Mouse (Mus musculus) liver, embryonic 16.5 days (tissue): ENCODE data around the gene Pdyn. TPM values are rescaled to one million over a fixed set of nuclear protein-coding genes. Genes with fewer than 3 reads are reported as not detected.

ENCODE experiments used
- ATAC-seq: fragments of 200-750 bp; cut with Nextera tagmentation; 2 replicates; pipeline ENCODE4 v1.8.0; 2017; ENCODE audit warnings: low read depth, mild to moderate bottlenecking, moderate number of reproducible peaks, moderate library complexity
- H3K27ac ChIP-seq: fragments of 300-500 bp; sonication (generic); 2 replicates; pipeline ENCODE4 v1.5.1; 2014; ENCODE audit warnings: mild to moderate bottlenecking, low read length
- H3K27me3 ChIP-seq: fragments of 300-500 bp; sonication (generic); 2 replicates; pipeline ENCODE4 v1.6.1; 2014; ENCODE audit warnings: low read depth, low read length, mixed read lengths; ENCODE audit not compliant: control insufficient read depth, insufficient read depth
- H3K36me3 ChIP-seq: fragments of 300-500 bp; sonication (generic); 2 replicates; pipeline ENCODE4 v1.6.1; 2014; ENCODE audit warnings: mild to moderate bottlenecking; ENCODE audit not compliant: control insufficient read depth, insufficient read depth
- H3K4me1 ChIP-seq: fragments of 300-500 bp; sonication (generic); 2 replicates; pipeline ENCODE4 v1.6.1; 2014; ENCODE audit warnings: low read depth, low read length, mixed read lengths; ENCODE audit not compliant: control insufficient read depth
- H3K4me2 ChIP-seq: fragments of 300-500 bp; sonication (generic); 2 replicates; pipeline ENCODE4 v1.6.1; 2014; ENCODE audit warnings: low read depth, low read length, mixed read lengths
- H3K4me3 ChIP-seq: fragments of 300-500 bp; sonication (generic); 2 replicates; pipeline ENCODE4 v1.5.1; 2014; ENCODE audit warnings: low read depth, mild to moderate bottlenecking, low read length
- H3K9ac ChIP-seq: fragments of 300-500 bp; sonication (generic); 2 replicates; pipeline ENCODE4 v1.6.1; 2014; ENCODE audit warnings: low read depth, low read length
- H3K9me3 ChIP-seq: fragments of 300-500 bp; sonication (generic); replicated peaks from 2 replicates; pipeline ENCODE4 v1.6.1; 2016; ENCODE audit warnings: low read length; ENCODE audit not compliant: control insufficient read depth
- WGBS: fragments of 180-500 bp; shearing (Covaris S2); extraction: QIAGEN DNeasy Blood & Tissue Kit; methylation state at CpG from one replicate; pipeline ENCODE4 v1.1.7; 2014; ENCODE audit not compliant: insufficient replicate concordance; 5-methylcytosine and 5-hydroxymethylcytosine counted together
- polyA plus RNA-seq: library from polyadenylated mRNA; unstranded; fragments of >200 nt; fragmentation: Nextera tagmentation; extraction: Ambion mirVana; gene quantifications from 2 replicates; pipeline ENCODE4 v1.2.1, GENCODE M21; 2015

Gene Pdyn
- polyA plus RNA-seq, 1 experiment from 2014 or later: not detected

DNA sequence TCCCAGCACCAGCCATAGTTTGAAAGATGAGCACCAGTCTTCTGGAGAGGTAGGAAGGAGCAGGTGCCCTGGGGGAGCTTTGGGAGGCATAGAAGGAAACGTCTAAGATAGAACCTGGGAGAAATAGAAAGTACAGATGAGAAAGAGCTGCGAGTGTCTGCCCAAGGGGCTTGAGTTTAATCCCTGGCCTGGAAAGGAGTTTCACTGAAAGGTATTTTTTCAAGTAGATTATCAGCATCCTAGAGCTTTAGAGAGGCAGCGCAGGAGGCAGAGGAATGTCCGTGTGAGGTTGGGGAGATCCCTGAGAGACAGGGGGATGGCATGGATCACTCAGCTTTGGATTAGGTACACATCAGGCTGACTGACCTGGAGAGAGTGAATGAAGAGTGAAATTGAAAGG lies 27.7 kb downstream of the Pdyn start:
- H3K27me3 ChIP-seq: no peaks in the 10 kb centered on the region
- no peak overlapping the region for H3K4me3 ChIP-seq
- WGBS: 56% methylated on average over 4 of the region's 4 CpGs
- no peak overlapping the region for H3K27ac ChIP-seq
- no peaks in the 10 kb centered on the region for H3K9me3 ChIP-seq
- H3K4me1 ChIP-seq: no peaks in the 10 kb centered on the region
- no peak for ATAC-seq
- H3K36me3 ChIP-seq: no peaks in the 10 kb centered on the region
- no peak overlapping the region for H3K9ac ChIP-seq
- no peak overlapping the region for H3K4me2 ChIP-seq

DNA sequence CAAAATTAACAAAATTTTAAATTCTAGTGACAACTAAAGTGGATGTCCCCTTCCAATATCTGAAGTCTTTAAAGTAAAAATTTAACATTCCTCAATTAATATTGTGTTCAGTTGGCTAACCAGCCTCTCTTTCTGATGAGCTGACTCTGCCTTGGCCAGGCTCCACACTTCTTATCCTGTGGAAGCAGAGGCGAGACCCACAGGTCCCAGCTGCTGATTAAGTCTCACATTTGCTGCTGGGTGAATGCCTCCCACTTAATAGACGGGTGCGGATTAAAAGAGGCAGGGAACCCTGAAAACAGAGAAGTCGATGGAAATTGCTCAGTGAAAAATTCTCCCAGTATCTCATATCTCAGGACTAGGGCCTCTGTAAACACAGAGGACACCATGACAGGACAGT lies 37.2 kb downstream of the Pdyn start:
- H3K36me3 ChIP-seq: no peaks in the 10 kb centered on the region
- 51% methylated on average over 4 of the region's 4 CpGs for WGBS
- H3K4me2 ChIP-seq: no peak overlapping the region
- ATAC-seq: no peak
- H3K4me1 ChIP-seq: no peaks in the 10 kb centered on the region
- no peak overlapping the region for H3K27ac ChIP-seq
- no peaks in the 10 kb centered on the region for H3K9me3 ChIP-seq
- no peaks in the 10 kb centered on the region for H3K27me3 ChIP-seq
- no peak overlapping the region for H3K9ac ChIP-seq
- no peak overlapping the region for H3K4me3 ChIP-seq

DNA sequence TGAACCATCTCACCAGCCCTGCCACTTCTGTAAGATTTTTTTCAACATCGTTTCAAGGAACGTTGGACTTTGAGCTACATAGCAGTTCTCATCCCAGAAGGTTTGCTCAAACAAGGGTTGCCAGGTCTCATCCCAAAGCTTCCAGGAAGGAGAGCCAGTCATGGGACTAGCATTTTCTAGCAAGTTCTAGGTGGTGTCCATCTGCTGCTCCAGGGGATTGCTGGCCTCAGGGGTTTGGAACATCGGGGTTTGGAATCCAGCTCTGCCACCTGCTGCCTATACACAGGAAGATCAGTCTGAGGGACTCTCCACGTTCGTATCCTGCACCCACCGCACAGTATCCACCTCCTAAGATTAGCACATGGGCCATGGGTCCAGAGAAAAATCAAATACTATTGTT lies 39.6 kb downstream of the Pdyn start:
- Histone ChIP-seq H3K27ac (no peak overlapping the region), H3K4me1 (no peaks in the 10 kb centered on the region), H3K27me3 (no peaks in the 10 kb centered on the region), H3K4me3 (no peak overlapping the region), H3K9me3 (no peaks in the 10 kb centered on the region), H3K4me2 (no peak overlapping the region), H3K9ac (no peak overlapping the region), H3K36me3 (no peaks in the 10 kb centered on the region)
- WGBS: 53% methylated on average over 6 of the region's 6 CpGs
- no peak for ATAC-seq

DNA sequence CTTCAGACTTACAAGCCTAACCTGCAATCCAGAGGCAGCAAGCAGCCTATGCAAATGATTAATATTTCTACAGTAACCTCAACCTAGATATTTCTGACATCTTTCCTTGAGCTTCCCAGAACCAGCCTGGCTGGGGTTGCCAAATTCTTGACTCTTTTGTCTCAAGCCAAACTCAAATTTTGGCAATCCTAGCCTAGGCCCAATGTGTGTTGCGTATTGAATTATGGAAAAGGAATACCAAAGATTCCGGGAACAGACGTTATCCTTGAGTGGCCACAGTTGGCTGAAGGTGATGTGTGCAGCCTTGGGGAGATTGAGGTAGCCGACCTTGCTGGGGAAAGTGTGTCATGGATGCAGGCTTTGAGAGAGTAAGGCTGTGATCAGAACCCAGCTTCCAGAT lies 40.8 kb downstream of the Pdyn start:
- no peaks in the 10 kb centered on the region for H3K27me3 ChIP-seq
- no peak overlapping the region for H3K4me2 ChIP-seq
- H3K27ac ChIP-seq: no peak overlapping the region
- WGBS: 64% methylated on average over 4 of the region's 4 CpGs
- no peaks in the 10 kb centered on the region for H3K4me1 ChIP-seq
- no peaks in the 10 kb centered on the region for H3K9me3 ChIP-seq
- no peak overlapping the region for H3K4me3 ChIP-seq
- no peaks in the 10 kb centered on the region for H3K36me3 ChIP-seq
- H3K9ac ChIP-seq: no peak overlapping the region
- no peak for ATAC-seq

DNA sequence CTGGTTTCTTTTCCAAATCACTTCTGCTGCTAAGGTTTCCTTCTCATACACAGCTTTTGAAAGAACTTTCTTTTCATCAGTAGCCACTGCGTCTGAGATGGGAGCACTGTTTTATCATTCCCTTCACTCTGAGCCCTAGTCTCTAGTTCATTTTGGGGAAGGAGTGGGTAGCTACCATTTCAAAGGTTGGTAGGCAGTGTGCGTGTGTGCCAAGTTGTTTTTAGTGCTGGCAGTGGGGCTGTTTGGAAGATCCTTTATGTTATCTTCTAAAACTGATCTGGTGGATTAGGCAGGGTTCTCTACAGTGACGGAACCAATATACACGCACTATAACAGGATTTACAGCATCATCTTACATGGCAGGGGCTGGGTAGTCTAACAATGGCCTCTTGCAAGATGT lies 44.6 kb downstream of the Pdyn start:
- H3K27me3 ChIP-seq: no peaks in the 10 kb centered on the region
- H3K4me1 ChIP-seq: no peaks in the 10 kb centered on the region
- WGBS: 73% methylated on average over 4 of the region's 4 CpGs
- H3K27ac ChIP-seq: no peak overlapping the region
- no peaks in the 10 kb centered on the region for H3K9me3 ChIP-seq
- no peak overlapping the region for H3K4me2 ChIP-seq
- no peak overlapping the region for H3K4me3 ChIP-seq
- H3K36me3 ChIP-seq: no peaks in the 10 kb centered on the region
- ATAC-seq: no peak
- H3K9ac ChIP-seq: no peak overlapping the region

DNA sequence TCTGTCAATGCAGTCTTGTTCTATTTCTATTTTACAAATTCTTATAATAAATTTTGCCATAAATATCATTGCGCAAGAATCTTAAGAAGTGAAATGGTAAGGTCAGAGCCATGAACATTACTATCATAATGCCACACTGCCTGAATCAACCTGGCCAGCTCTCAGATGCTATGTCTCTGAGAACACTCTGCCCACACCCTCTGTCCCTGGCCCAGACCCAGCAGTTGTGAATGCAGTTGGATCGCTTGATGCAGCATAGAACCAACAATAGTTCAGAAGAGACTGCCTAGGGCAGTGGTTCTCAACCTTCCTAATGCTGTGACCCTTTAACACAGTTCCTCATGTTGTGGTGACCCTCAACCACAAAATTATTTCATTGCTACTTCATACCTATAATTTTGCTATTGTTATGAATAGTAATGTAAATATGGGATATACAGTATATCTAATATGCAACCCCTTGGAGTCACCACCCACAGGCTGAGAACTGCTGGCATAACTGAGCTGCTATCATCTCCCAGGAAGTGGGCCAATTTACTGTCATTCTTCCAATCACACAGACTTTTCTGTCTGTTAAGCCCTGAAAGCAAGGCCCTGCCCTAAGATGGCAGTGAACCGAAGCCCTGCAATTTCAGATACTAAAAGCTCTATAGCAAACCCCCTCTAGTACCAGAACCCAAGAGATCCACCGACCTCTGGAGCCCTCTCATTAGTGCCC lies 45.3 kb downstream of the Pdyn start:
- no peak overlapping the region for H3K27ac ChIP-seq
- H3K4me3 ChIP-seq: no peak overlapping the region
- H3K4me1 ChIP-seq: no peaks in the 10 kb centered on the region
- no peak overlapping the region for H3K4me2 ChIP-seq
- H3K9me3 ChIP-seq: no peaks in the 10 kb centered on the region
- H3K9ac ChIP-seq: no peak overlapping the region
- H3K27me3 ChIP-seq: no peaks in the 10 kb centered on the region
- WGBS: 71% methylated on average over 4 of the region's 4 CpGs
- H3K36me3 ChIP-seq: no peaks in the 10 kb centered on the region
- no peak for ATAC-seq

DNA sequence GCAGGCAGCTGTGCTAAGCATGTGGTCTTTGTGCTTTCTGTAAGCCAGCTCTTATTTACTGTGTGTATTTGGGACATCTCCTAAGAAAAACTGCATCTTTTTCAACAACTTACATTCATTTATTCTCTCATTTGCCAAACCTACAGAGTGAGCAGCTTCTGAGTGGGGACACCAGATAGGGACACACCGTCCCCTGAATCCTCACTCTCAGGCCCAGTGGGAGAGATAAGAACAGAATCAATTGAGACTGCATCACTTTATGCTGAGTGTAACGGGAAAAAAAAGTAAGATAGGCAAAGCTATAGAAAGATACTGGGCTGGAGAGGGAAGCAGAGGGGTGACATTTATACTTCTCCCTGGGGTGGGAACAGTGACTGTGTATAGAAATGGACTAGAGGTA lies 46.0 kb downstream of the Pdyn start:
- Histone ChIP-seq H3K36me3 (no peaks in the 10 kb centered on the region), H3K9me3 (no peaks in the 10 kb centered on the region), H3K4me3 (no peak overlapping the region), H3K27me3 (no peaks in the 10 kb centered on the region), H3K4me2 (no peak overlapping the region), H3K27ac (no peak overlapping the region), H3K4me1 (no peaks in the 10 kb centered on the region), H3K9ac (no peak overlapping the region)
- WGBS: 28% methylated on average over 2 of the region's 2 CpGs
- ATAC-seq: no peak

DNA sequence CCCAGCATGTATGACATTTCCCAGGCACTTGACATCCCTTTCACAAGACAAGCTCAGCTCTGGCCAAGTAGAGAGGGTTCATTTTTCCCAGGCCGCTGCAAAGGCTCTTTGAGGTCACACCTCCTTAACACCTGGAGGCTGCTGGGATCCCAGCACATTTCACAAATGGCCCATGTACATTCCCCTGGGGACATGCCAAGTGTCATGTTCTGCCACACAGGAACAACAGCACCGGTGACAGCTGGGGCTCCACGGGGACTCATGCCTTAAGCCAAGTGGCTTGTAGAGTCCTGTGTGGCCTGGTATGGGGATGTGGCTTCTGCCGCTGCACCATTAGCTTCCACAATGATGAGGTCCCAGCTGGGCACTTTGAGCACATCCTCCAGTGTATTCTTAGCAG lies 47.0 kb downstream of the Pdyn start:
- WGBS: 60% methylated on average over 4 of the region's 4 CpGs
- Histone ChIP-seq H3K27ac (no peak overlapping the region), H3K4me2 (no peak overlapping the region), H3K9ac (no peak overlapping the region), H3K4me3 (no peak overlapping the region), H3K4me1 (no peaks in the 10 kb centered on the region), H3K36me3 (no peaks in the 10 kb centered on the region), H3K9me3 (no peaks in the 10 kb centered on the region), H3K27me3 (no peaks in the 10 kb centered on the region)
- no peak for ATAC-seq
